Mouse (Mus musculus): ENCODE data around the gene Nanog. TPM values are rescaled to one million over a fixed set of nuclear protein-coding genes. Genes with fewer than 3 reads are reported as not detected.
"Not testable (repeated sequence)": the region's sequence is repeated elsewhere in the genome, so short reads cannot be mapped to it uniquely, and the experiment has no call there.

Nanog gene
- polyA plus RNA-seq, 1 experiment from 2014 or later, result 0.10 TPM

DNA sequence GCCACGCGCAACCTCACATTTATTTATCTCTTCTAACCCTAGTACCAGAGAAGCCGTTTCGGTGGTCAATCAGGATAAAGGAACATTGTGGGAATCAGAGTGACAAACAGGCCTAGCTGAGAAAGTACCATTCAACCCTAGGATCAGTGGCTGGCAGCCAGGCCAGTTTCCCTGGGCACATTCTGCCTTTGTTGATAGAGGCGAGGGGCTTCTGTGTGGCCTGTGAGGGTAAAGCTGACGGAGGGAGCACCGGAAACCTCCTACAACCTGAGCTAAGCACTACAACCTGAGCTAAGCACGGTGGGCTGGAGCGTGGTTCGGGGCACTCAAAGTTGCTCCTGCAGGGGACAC lies 37.1 kb upstream of the Nanog start:
- no peak for ATAC-seq (ENCODE audit: insufficient number of reproducible peaks, insufficient read depth, low FRiP score, low TSS enrichment, low read depth)
- H3K9me3 ChIP-seq, result no peaks in the 10 kb centered on the region
- 27% methylated on average over 10 of the region's 10 CpGs for WGBS
- H3K4me2 ChIP-seq, result peak overlapping the region; percentile 59
- peak overlapping the region; percentile 0; the same call in 1 of the 2 replicates for H3K27ac ChIP-seq
- H3K36me3 ChIP-seq, result no peaks in the 10 kb centered on the region
- no peak overlapping the region for H3K9ac ChIP-seq (replicated peaks)
- H3K4me3 ChIP-seq (replicated peaks), result peak overlapping the region; percentile 41
- 0 out of 2 replicates have a peak, but pooled peaks cover 3% of the 10 kb centered on the region for H3K4me1 ChIP-seq (replicated peaks)
- no peaks in the 10 kb centered on the region for H3K27me3 ChIP-seq

DNA sequence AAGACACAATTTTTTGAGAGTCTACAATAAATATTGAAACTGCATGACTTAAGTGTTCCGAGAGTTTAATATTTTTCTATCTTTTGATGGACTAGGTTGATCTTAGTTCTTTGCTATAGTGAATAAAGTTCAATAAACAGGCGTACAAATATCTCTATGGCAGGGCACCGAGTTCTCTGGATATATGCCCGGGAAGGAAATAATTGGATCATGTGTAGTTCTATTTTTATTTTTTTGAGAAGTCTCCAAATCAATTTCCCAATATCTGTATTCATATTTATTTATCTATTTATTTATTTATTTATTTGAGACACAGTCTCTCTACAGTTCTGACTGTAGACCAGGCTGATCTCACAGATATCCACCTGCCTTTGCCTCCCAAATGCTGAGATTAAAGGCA lies 36.4 kb upstream of the Nanog start:
- WGBS, result 95% methylated on average over 4 of the region's 4 CpGs
- Histone ChIP-seq H3K9me3 (no peaks in the 10 kb centered on the region), H3K27me3 (no peaks in the 10 kb centered on the region), H3K9ac (replicated peaks) (no peak overlapping the region), H3K36me3 (no peaks in the 10 kb centered on the region), H3K4me2 (no peak overlapping the region), H3K4me3 (replicated peaks) (no peak overlapping the region), H3K4me1 (replicated peaks) (0 out of 2 replicates have a peak, but pooled peaks cover 3% of the 10 kb centered on the region), H3K27ac (no peak overlapping the region; the same call in 1 of the 2 replicates)
- no peak for ATAC-seq (ENCODE audit: insufficient number of reproducible peaks, insufficient read depth, low FRiP score, low TSS enrichment, low read depth)

DNA sequence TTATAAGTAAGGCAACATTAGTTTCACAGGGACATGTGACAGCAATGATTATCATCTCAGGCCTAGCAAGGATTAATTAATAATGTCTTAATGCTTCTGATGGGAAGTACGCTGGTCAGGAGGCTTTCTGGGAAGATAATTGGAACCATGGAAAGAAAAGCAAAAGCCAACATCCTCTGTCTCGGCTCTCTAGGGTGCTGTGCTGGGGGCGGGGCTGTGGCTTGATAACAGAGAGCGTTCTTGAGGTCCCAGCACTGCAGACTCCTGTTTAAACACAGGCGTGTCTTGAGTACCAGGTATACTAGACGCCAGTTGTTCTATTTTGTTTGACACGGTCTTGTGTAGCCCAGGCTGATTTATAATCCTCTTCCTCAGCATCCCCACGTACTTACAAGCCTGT lies 34.5 kb upstream of the Nanog start:
- H3K4me3 ChIP-seq (replicated peaks), result no peak overlapping the region
- no peak overlapping the region for H3K27ac ChIP-seq
- H3K9ac ChIP-seq (replicated peaks), result no peak overlapping the region
- H3K36me3 ChIP-seq, result no peaks in the 10 kb centered on the region
- H3K4me2 ChIP-seq, result no peak overlapping the region
- no peak for ATAC-seq (ENCODE audit: insufficient number of reproducible peaks, insufficient read depth, low FRiP score, low TSS enrichment, low read depth)
- 0 out of 2 replicates have a peak, but pooled peaks cover 3% of the 10 kb centered on the region for H3K4me1 ChIP-seq (replicated peaks)
- no peaks in the 10 kb centered on the region for H3K9me3 ChIP-seq
- no peaks in the 10 kb centered on the region for H3K27me3 ChIP-seq
- 59% methylated on average over 8 of the region's 8 CpGs for WGBS

DNA sequence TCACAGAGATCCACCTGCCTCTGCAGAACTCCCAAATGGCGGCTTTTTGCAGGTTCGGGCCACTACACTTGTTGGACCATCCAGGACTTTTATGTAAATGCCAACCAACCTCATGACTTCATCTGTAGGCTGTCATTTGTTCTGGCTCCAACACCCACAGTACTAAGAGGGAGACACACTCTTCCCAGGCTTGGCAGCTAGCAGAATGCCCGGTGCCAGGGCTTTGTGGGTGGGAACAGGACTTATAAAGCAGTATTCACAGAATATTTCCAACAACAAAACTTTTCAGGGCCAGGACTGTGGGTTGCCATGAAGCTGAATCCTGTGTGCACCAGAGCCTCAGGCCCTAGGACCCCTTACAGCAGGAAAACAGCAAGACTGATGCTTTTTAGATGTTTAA lies 24.6 kb upstream of the Nanog start:
- no peak overlapping the region for H3K9ac ChIP-seq (replicated peaks)
- no peak overlapping the region for H3K4me3 ChIP-seq (replicated peaks)
- H3K36me3 ChIP-seq, result no peaks in the 10 kb centered on the region
- no peak overlapping the region for H3K4me2 ChIP-seq
- no peak overlapping the region for H3K27ac ChIP-seq
- H3K4me1 ChIP-seq (replicated peaks), result no peaks in the 10 kb centered on the region
- WGBS, result 92% methylated on average over 3 of the region's 3 CpGs
- no peaks in the 10 kb centered on the region for H3K9me3 ChIP-seq
- H3K27me3 ChIP-seq, result no peaks in the 10 kb centered on the region
- no peak for ATAC-seq (ENCODE audit: insufficient number of reproducible peaks, insufficient read depth, low FRiP score, low TSS enrichment, low read depth)

DNA sequence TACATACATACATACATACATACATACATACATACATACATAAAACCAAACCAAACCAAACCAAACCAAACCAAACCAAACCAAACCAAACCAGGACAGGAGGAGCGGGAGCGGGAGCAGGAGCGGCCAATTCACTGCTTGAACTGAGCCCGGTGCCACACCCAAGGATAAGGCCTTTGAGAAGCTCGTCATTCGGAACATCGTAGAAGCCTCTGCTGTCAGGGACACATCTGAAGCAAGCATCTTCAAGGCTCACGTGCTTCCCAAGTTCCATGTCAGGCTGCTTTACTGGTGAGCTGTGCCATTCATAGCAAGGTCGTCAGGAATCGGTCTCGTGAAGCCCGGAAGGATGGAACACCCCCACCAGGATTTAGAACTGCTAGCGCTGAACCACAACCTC lies 20.6 kb upstream of the Nanog start:
- no peaks in the 10 kb centered on the region for H3K27me3 ChIP-seq
- no peak overlapping the region for H3K9ac ChIP-seq (replicated peaks)
- no peak overlapping the region for H3K4me3 ChIP-seq (replicated peaks)
- WGBS, result 90% methylated on average over 13 of the region's 13 CpGs
- no peaks in the 10 kb centered on the region for H3K9me3 ChIP-seq
- ATAC-seq (ENCODE audit: insufficient number of reproducible peaks, insufficient read depth, low FRiP score, low TSS enrichment, low read depth), result no peak
- no peaks in the 10 kb centered on the region for H3K36me3 ChIP-seq
- no peak overlapping the region for H3K27ac ChIP-seq
- no peaks in the 10 kb centered on the region for H3K4me1 ChIP-seq (replicated peaks)
- no peak overlapping the region for H3K4me2 ChIP-seq

DNA sequence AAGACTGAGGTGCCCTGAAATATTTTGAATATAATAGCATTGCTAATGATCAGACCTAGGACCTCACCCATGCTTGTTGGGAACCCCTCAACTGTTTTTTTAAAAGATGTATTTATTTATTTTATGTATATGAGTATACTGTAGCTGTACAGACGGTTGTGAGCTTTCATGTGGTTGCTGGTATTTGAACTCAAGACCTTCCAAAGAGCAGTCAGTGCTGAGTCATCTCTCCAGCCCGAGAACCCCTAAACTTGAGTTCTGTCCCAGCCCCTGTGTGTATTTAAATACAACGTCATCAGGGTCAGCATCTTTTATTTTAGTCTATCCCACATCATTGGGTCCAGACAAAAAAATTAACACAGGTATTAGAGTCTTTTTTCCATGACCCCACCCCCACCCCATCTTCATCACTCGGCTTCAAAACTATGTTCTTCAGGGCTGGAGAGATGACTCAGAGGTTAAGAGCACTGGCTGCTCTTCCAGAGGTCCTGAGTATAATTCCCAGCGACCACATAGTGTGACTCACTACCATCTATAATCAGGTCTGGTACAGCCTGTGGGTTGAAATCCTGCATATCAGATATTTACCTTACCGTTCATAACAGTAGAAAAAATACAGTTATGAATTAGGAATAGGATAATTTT lies 17.8 kb upstream of the Nanog start:
- ATAC-seq (ENCODE audit: insufficient number of reproducible peaks, insufficient read depth, low FRiP score, low TSS enrichment, low read depth), result no peak

GRCm38 (mm10) chr6:122690082-122690481 lies 17.2 kb upstream of the Nanog start:
- Histone ChIP-seq H3K27me3 (no peaks in the 10 kb centered on the region), H3K9ac (replicated peaks) (no peak overlapping the region), H3K4me2 (no peak overlapping the region), H3K4me1 (replicated peaks) (no peaks in the 10 kb centered on the region), H3K4me3 (replicated peaks) (no peak overlapping the region), H3K27ac (no peak overlapping the region), H3K36me3 (no peaks in the 10 kb centered on the region), H3K9me3 (no peaks in the 10 kb centered on the region)
- 81% methylated on average over 5 of the region's 5 CpGs for WGBS
- ATAC-seq (ENCODE audit: insufficient number of reproducible peaks, insufficient read depth, low FRiP score, low TSS enrichment, low read depth), result no peak

More for the DNA sequence above, 17.8 kb upstream of the Nanog start:
- no peak overlapping the region for H3K9ac ChIP-seq (replicated peaks)
- no peaks in the 10 kb centered on the region for H3K9me3 ChIP-seq
- H3K27me3 ChIP-seq, result no peaks in the 10 kb centered on the region
- H3K36me3 ChIP-seq, result no peaks in the 10 kb centered on the region
- no peak overlapping the region for H3K4me2 ChIP-seq
- no peak overlapping the region for H3K27ac ChIP-seq
- 83% methylated on average over 6 of the region's 6 CpGs for WGBS
- no peaks in the 10 kb centered on the region for H3K4me1 ChIP-seq (replicated peaks)
- H3K4me3 ChIP-seq (replicated peaks), result no peak overlapping the region

DNA sequence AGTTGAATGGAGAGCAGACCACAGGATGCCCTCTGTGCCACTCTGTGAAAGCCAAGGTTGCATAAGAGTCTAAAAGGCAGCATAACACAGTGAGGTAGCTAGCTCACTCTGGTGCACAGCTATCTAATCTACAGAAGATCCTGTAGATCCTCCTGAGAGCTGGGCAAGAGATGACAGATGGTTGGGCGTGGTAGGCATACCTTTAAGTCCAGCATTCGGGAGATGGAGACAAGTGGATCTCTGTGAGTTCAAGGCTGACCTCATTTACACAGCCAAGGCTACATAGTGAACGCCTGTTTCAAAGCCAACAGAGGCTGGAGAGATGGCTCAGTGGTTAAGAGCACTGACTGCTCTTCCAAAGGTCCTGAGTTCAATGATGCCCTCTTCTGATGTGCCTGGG lies 11.9 kb upstream of the Nanog start:
- Histone ChIP-seq H3K4me1 (replicated peaks) (no peaks in the 10 kb centered on the region), H3K4me2 (no peak overlapping the region), H3K36me3 (no peaks in the 10 kb centered on the region), H3K4me3 (replicated peaks) (no peak overlapping the region), H3K9ac (replicated peaks) (no peak overlapping the region), H3K9me3 (no peaks in the 10 kb centered on the region), H3K27ac (no peak overlapping the region), H3K27me3 (no peaks in the 10 kb centered on the region)
- 86% methylated on average over 3 of the region's 3 CpGs for WGBS
- no peak for ATAC-seq (ENCODE audit: insufficient number of reproducible peaks, insufficient read depth, low FRiP score, low TSS enrichment, low read depth)

DNA sequence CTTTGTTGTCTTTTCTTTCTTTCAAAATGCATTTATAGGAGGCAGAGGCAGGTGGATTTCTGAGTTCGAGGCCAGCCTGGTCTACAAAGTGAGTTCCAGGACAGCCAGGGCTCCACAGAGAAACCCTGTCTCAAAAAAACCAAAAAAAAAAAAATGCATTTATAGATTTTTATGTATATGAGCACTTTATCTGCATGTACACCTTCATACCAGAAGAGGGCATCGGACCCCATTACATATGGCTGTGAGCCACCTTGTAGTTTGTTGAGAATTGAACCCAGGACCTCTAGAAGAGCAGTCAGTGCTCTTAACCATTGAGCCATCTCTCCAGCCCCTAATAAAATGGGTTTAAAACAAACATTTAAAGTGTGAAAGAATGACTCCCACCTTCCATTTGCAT lies 7.7 kb upstream of the Nanog start:
- H3K4me1 ChIP-seq (replicated peaks); H3K27me3 ChIP-seq; H3K4me2 ChIP-seq; H3K9ac ChIP-seq (replicated peaks); H3K27ac ChIP-seq; H3K36me3 ChIP-seq; H3K4me3 ChIP-seq (replicated peaks); ATAC-seq (ENCODE audit: insufficient number of reproducible peaks, insufficient read depth, low FRiP score, low TSS enrichment, low read depth); H3K9me3 ChIP-seq: not testable (repeated sequence)
- 83% methylated on average over 2 of the region's 2 CpGs for WGBS

GRCm38 (mm10) chr6:122701816-122702215 lies 5.5 kb upstream of the Nanog start:
- H3K4me2 ChIP-seq, result peak overlapping the region; percentile 52; the same call in 1 of the 2 replicates
- H3K9ac ChIP-seq (replicated peaks), result no peak overlapping the region
- H3K4me3 ChIP-seq (replicated peaks), result no peak overlapping the region
- no peak for ATAC-seq (ENCODE audit: insufficient number of reproducible peaks, insufficient read depth, low FRiP score, low TSS enrichment, low read depth)
- H3K4me1 ChIP-seq (replicated peaks), result 0 out of 2 replicates have a peak, but pooled peaks cover 5% of the 10 kb centered on the region
- peaks cover 18% of the 10 kb centered on the region for H3K27me3 ChIP-seq
- WGBS, result 87% methylated on average over 5 of the region's 5 CpGs
- no peaks in the 10 kb centered on the region for H3K9me3 ChIP-seq
- no peaks in the 10 kb centered on the region for H3K36me3 ChIP-seq
- H3K27ac ChIP-seq, result peak overlapping the region; percentile 45; the same call in 1 of the 2 replicates

- Histone ChIP-seq H3K4me1 (replicated peaks) (0 out of 2 replicates have a peak, but pooled peaks cover 5% of the 10 kb centered on the region), H3K27me3 (peaks cover 26% of the 10 kb centered on the region), H3K27ac (peak overlapping the region; percentile 77), H3K36me3 (no peaks in the 10 kb centered on the region), H3K9ac (replicated peaks) (0 out of 2 replicates have a peak overlapping the region, but pooled peaks have one; percentile 27), H3K4me3 (replicated peaks) (peak overlapping the region; percentile 18), H3K9me3 (no peaks in the 10 kb centered on the region), H3K4me2 (peak overlapping the region; percentile 52)
- ATAC-seq (ENCODE audit: insufficient number of reproducible peaks, insufficient read depth, low FRiP score, low TSS enrichment, low read depth), result peak; percentile 71; the same call in 1 of the 2 replicates
- WGBS, result 7% methylated on average over 20 of the region's 20 CpGs
Measured at GRCm38 (mm10) chr6:122702480-122703124, 4.7 kb upstream of the Nanog start.

Measured in limb, embryonic 12.5 days (tissue).